Mouse (Mus musculus) cortical plate, adult 2 months (tissue): ENCODE measurements around the gene 1110008L16Rik.

Experiments used
- CTCF ChIP-seq: fragments of 200-500 bp; IDR thresholded peaks from 2 replicates; pipeline ENCODE4 v1.5.1; 2011; ENCODE audit warnings: mild to moderate bottlenecking, control low read depth, low read length; ENCODE audit not compliant: insufficient read depth; ENCODE audit errors: extremely low read depth
- POLR2A ChIP-seq: fragments of 200-500 bp; IDR thresholded peaks from 2 replicates; pipeline ENCODE4 v1.6.1; 2011; ENCODE audit warnings: mild to moderate bottlenecking, low read length, control low read depth; ENCODE audit not compliant: insufficient read depth; ENCODE audit errors: extremely low read depth

DNA sequence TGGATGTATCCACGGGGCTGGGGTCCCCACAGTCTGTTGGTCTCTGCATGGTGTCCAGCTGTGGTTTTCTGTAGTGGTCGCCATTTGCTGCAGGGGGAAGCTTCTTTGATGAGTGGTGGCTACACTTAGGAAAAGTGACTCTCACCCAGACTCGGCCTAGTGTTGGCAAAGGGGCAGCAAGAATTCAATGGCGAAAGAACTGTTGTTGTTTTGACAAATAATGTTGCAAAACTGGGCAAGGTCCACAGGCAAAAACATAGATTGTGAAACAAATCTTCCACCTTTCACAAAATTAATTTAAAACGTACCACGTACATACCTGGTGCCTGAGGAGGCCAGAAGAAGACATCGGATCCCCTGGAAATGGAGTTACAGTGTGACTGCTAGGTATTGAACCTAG lies 126.9 kb downstream of the 1110008L16Rik start:
- TF ChIP-seq CTCF (no peak), POLR2A (no peak)
